Mouse (Mus musculus) heart, embryonic 11.5 days (tissue): ENCODE results near the gene Spint2. TPM values are rescaled to one million over a fixed set of nuclear protein-coding genes. Genes with fewer than 3 reads are reported as not detected.

Experiments
- ATAC-seq: fragments of 200-750 bp; cut with Nextera tagmentation; replicated peaks from 2 replicates; pipeline ENCODE4 v1.8.0; 2017; ENCODE audit warnings: moderate library complexity; ENCODE audit not compliant: insufficient number of reproducible peaks, low FRiP score, low TSS enrichment
- H3K27ac ChIP-seq: fragments of 300-500 bp; sonication (generic); 2 replicates; pipeline ENCODE4 v1.5.1; 2014; ENCODE audit warnings: mild to moderate bottlenecking, low read depth, low read length
- H3K27me3 ChIP-seq: fragments of 300-500 bp; sonication (generic); 2 replicates; pipeline ENCODE4 v1.6.1; 2014; ENCODE audit warnings: mild to moderate bottlenecking, low read length, mixed read lengths; ENCODE audit not compliant: control insufficient read depth, insufficient read depth
- H3K36me3 ChIP-seq: fragments of 300-500 bp; sonication (generic); 2 replicates; pipeline ENCODE4 v1.6.1; 2014; ENCODE audit warnings: mild to moderate bottlenecking, low read length, moderate library complexity, mixed read lengths; ENCODE audit not compliant: control insufficient read depth, insufficient read depth
- H3K4me1 ChIP-seq: fragments of 300-500 bp; sonication (generic); 2 replicates; pipeline ENCODE4 v1.6.1; 2014; ENCODE audit warnings: low read length; ENCODE audit not compliant: control insufficient read depth, insufficient read depth
- H3K4me2 ChIP-seq: fragments of 300-500 bp; sonication (generic); 2 replicates; pipeline ENCODE4 v1.6.1; 2014; ENCODE audit warnings: mild to moderate bottlenecking, moderate library complexity
- H3K4me3 ChIP-seq: fragments of 300-500 bp; sonication (generic); 2 replicates; pipeline ENCODE4 v1.5.1; 2014; ENCODE audit warnings: low read depth, low read length
- H3K9ac ChIP-seq: fragments of 300-500 bp; sonication (generic); 2 replicates; pipeline ENCODE4 v1.6.1; 2014; ENCODE audit warnings: mild to moderate bottlenecking, low read depth, low read length, moderate library complexity
- H3K9me3 ChIP-seq: fragments of 300-500 bp; sonication (generic); replicated peaks from 2 replicates; pipeline ENCODE4 v1.6.1; 2016; ENCODE audit warnings: low read length; ENCODE audit not compliant: control insufficient read depth
- WGBS: fragments of 180-500 bp; shearing (Covaris S2); extraction: QIAGEN DNeasy Blood & Tissue Kit; methylation state at CpG from one replicate; pipeline ENCODE4 v1.1.7; 2014; ENCODE audit not compliant: insufficient replicate concordance; 5-methylcytosine and 5-hydroxymethylcytosine counted together
- polyA plus RNA-seq: library from polyadenylated mRNA; unstranded; fragments of >200 nt; fragmentation: Nextera tagmentation; extraction: Ambion mirVana; gene quantifications from 2 replicates; pipeline ENCODE4 v1.2.1, GENCODE M21; 2014

Gene Spint2
- polyA plus RNA-seq, 1 experiment from 2014 or later: 42.8 TPM

GRCm38 (mm10) chr7:29259781-29260730, 21.7 kb downstream of the Spint2 start:
- Histone ChIP-seq H3K4me3 (no peak overlapping the region), H3K4me2 (no peak overlapping the region), H3K27ac (no peak overlapping the region), H3K9me3 (no peaks in the 10 kb centered on the region), H3K36me3 (no peaks in the 10 kb centered on the region), H3K27me3 (no peaks in the 10 kb centered on the region), H3K4me1 (peaks cover 9% of the 10 kb centered on the region; the same call in 1 of the 2 replicates), H3K9ac (no peak overlapping the region)
- ATAC-seq: no peak
- WGBS: 73% methylated on average over 10 of the region's 10 CpGs

DNA sequence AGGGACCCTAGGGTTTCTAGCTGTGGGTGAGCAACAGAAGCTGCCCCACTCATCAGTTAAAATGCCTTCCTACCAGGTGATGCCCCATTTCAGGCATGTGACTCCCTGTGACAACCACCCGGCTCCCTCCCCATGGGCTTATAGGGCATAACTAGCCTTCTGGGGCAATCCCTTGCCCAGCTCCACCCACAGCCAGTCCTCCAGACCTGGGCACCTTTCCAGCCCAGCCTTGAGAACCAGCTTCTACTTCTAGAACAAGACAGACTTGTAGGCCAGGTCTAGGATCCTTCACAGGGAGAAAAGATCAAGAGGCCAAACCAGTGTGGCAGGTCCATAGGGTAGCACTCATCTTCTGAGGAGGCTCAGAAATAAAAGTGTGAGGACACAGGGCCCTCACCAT, 24.3 kb downstream of the Spint2 start:
- WGBS: 86% methylated on average over 1 of the region's 1 CpGs

GRCm38 (mm10) chr7:29255875-29256274, 25.8 kb downstream of the Spint2 start:
- Histone ChIP-seq H3K36me3 (no peaks in the 10 kb centered on the region), H3K9me3 (no peaks in the 10 kb centered on the region), H3K27ac (no peak overlapping the region), H3K4me2 (no peak overlapping the region), H3K27me3 (no peaks in the 10 kb centered on the region), H3K4me3 (no peak overlapping the region), H3K4me1 (peaks cover 7% of the 10 kb centered on the region; the same call in 1 of the 2 replicates), H3K9ac (no peak overlapping the region)
- no peak for ATAC-seq
- 79% methylated on average over 4 of the region's 4 CpGs for WGBS

More for the DNA sequence above, 24.3 kb downstream of the Spint2 start:
- Histone ChIP-seq H3K4me2 (no peak overlapping the region), H3K27ac (no peak overlapping the region), H3K27me3 (no peaks in the 10 kb centered on the region), H3K4me1 (peaks cover 9% of the 10 kb centered on the region; the same call in 1 of the 2 replicates), H3K9ac (no peak overlapping the region), H3K9me3 (no peaks in the 10 kb centered on the region), H3K36me3 (no peaks in the 10 kb centered on the region), H3K4me3 (no peak overlapping the region)
- ATAC-seq: no peak

- H3K27ac ChIP-seq: no peak overlapping the region
- H3K9ac ChIP-seq: no peak overlapping the region
- no peak overlapping the region for H3K4me3 ChIP-seq
- peaks cover 4% of the 10 kb centered on the region; the same call in 1 of the 2 replicates for H3K4me1 ChIP-seq
- no peak for ATAC-seq
- H3K9me3 ChIP-seq: no peaks in the 10 kb centered on the region
- H3K27me3 ChIP-seq: no peaks in the 10 kb centered on the region
- no peak overlapping the region for H3K4me2 ChIP-seq
- H3K36me3 ChIP-seq: no peaks in the 10 kb centered on the region
- 34% methylated on average over 5 of the region's 5 CpGs for WGBS
Measured at GRCm38 (mm10) chr7:29253842-29254241, 27.9 kb downstream of the Spint2 start.

GRCm38 (mm10) chr7:29251166-29251565, 30.5 kb downstream of the Spint2 start:
- H3K27ac ChIP-seq: no peak overlapping the region
- WGBS: 67% methylated on average over 3 of the region's 3 CpGs
- no peak overlapping the region for H3K4me3 ChIP-seq
- no peak for ATAC-seq
- peaks cover 9% of the 10 kb centered on the region for H3K4me1 ChIP-seq
- H3K36me3 ChIP-seq: peaks cover 4% of the 10 kb centered on the region; the same call in 1 of the 2 replicates
- no peak overlapping the region for H3K4me2 ChIP-seq
- H3K27me3 ChIP-seq: no peaks in the 10 kb centered on the region; the same call in 1 of the 2 replicates
- no peaks in the 10 kb centered on the region for H3K9me3 ChIP-seq
- no peak overlapping the region for H3K9ac ChIP-seq

- ATAC-seq: no peak
- Histone ChIP-seq H3K27me3 (no peaks in the 10 kb centered on the region; the same call in 1 of the 2 replicates), H3K4me1 (peaks cover 9% of the 10 kb centered on the region), H3K9ac (peak within 1 kb of the TSS; percentile 69), H3K4me3 (peak within 1 kb of the TSS; percentile 47), H3K27ac (peak within 1 kb of the TSS; percentile 41; the same call in 1 of the 2 replicates), H3K4me2 (peak within 1 kb of the TSS; percentile 92), H3K36me3 (peaks cover 20% of the 10 kb centered on the region; the same call in 1 of the 2 replicates), H3K9me3 (no peaks in the 10 kb centered on the region)
- 6% methylated on average over 20 of the region's 20 CpGs for WGBS
Measured at GRCm38 (mm10) chr7:29248261-29248841, 33.4 kb downstream of the Spint2 start, which contains the start of gene 2200002D01Rik. Gene 2200002D01Rik, minus strand, starts transcription at chr7:29248466.

- Histone ChIP-seq H3K27me3 (no peaks in the 10 kb centered on the region; the same call in 1 of the 2 replicates), H3K36me3 (peaks cover 20% of the 10 kb centered on the region; the same call in 1 of the 2 replicates), H3K9me3 (no peaks in the 10 kb centered on the region), H3K4me3 (peak overlapping the region; percentile 47), H3K27ac (peak overlapping the region; percentile 41; the same call in 1 of the 2 replicates), H3K9ac (peak overlapping the region; percentile 69), H3K4me1 (peaks cover 9% of the 10 kb centered on the region), H3K4me2 (peak overlapping the region; percentile 92)
- WGBS: 11% methylated on average over 19 of the region's 19 CpGs
- ATAC-seq: 0 out of 2 replicates have a peak, but pooled peaks have one; percentile 25
Measured at GRCm38 (mm10) chr7:29247706-29248105, 34.0 kb downstream of the Spint2 start.

- Histone ChIP-seq H3K27me3 (no peaks in the 10 kb centered on the region; the same call in 1 of the 2 replicates), H3K4me1 (peaks cover 9% of the 10 kb centered on the region), H3K27ac (no peak overlapping the region), H3K9me3 (no peaks in the 10 kb centered on the region), H3K4me2 (peak overlapping the region; percentile 92), H3K4me3 (peak overlapping the region; percentile 47), H3K9ac (peak overlapping the region; percentile 69), H3K36me3 (peaks cover 20% of the 10 kb centered on the region; the same call in 1 of the 2 replicates)
- WGBS: 26% methylated on average over 16 of the region's 16 CpGs
- ATAC-seq: no peak
Measured at GRCm38 (mm10) chr7:29247314-29247700, 34.4 kb downstream of the Spint2 start.
